Mouse (Mus musculus) olfactory bulb, adult 2 months (tissue): ENCODE results near the gene Plxnd1.

Source experiments
- CTCF ChIP-seq: fragments of 200-500 bp; IDR thresholded peaks from 2 replicates; pipeline ENCODE4 v1.5.1; 2012; ENCODE audit warnings: low read depth, mild to moderate bottlenecking, low read length, moderate library complexity; ENCODE audit not compliant: insufficient read depth
- POLR2A ChIP-seq: fragments of 200-500 bp; IDR thresholded peaks from 2 replicates; pipeline ENCODE4 v1.6.1; 2012; ENCODE audit warnings: mild to moderate bottlenecking, low read depth, low read length, moderate library complexity; ENCODE audit not compliant: insufficient read depth

DNA sequence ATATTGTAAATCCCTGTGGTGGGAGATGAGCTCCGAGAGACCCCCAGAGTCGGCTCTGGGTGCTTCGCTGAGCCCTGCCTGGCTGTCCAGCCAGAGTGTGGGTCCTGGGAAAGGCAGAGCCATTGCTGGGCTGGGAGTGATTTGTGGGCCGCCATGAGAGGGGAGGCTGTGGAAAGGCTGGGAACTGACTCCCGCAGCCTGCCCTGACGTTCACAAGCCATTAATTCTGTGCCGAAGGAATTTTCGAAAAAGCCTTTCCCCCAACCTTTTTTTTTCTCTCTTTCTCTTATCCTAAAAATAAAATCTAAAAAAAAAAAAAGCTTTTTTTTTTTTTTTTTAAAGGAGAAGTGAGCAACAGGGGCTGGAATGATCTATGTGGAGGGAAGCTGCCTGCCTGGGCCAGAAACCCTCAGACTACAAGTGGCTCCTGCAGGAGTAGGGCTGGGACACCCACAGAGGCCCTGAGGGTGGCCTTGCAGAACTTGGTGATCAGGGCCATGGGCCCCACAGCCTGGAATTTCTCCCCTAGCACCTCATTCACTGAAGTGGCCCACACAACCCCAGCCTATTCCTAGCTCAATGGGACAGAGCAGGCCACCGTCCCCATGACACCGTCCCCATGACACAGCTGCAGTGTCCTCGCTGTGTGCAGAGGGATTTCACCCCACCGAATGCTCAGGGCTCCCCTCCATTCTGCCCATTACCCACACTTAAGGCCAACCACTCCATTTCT lies 11.3 kb downstream of the Plxnd1 start:
- no peak for TF ChIP-seq CTCF
- no peak for TF ChIP-seq POLR2A
